Mouse (Mus musculus): Measurements from ENCODE around the gene Kif19a.

- TF ChIP-seq NANOG (IDR thresholded peaks at IDR 0.05; ENCODE audit: borderline replicate concordance, low read length) (no peak), CTCF (conservative IDR thresholded peaks at IDR 0.05; ENCODE audit: low read length) (no peak)
These were observed 38.8 kb downstream of the Kif19a start for GRCm38 (mm10) chr11:114803990-114804389.
